Mouse (Mus musculus): ENCODE data around the gene Ahnak2. TPM values are rescaled to one million over a fixed set of nuclear protein-coding genes. Genes with fewer than 3 reads are reported as not detected.

Gene Ahnak2
- total RNA-seq, 2 experiments from 2014 or later, result 8.1 to 8.2 TPM

DNA sequence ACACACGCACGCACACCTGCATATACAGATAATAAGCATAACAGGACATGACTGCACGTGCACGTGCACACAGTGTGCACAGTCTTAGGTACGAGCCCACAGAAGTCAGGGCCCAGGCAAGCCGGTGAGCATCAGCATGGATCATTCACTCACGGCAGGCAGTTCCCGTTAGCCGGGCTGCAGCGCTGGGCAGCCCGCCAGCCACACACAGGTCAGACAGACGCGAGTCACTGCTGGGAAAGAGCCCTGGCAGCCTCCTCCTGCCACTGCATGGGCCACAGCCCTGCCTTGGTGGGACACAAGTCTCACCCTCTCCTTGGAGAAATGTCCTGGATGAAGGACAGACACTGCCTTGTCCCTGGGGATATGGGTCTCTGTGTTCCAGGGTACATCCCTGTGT, 1.6 kb upstream of the Ahnak2 start:
- TF ChIP-seq CTCF (IDR thresholded peaks at IDR 0.05), result no peak
- DNase-seq (ENCODE audit: extremely low spot score in 1 of 2, low spot score in 2 of 2), result no peak
- H3K4me3 ChIP-seq, result no peak overlapping the region
- H3K27ac ChIP-seq, result no peak overlapping the region
- intact Hi-C loops (cut with DNase I), result no loop called here

DNA sequence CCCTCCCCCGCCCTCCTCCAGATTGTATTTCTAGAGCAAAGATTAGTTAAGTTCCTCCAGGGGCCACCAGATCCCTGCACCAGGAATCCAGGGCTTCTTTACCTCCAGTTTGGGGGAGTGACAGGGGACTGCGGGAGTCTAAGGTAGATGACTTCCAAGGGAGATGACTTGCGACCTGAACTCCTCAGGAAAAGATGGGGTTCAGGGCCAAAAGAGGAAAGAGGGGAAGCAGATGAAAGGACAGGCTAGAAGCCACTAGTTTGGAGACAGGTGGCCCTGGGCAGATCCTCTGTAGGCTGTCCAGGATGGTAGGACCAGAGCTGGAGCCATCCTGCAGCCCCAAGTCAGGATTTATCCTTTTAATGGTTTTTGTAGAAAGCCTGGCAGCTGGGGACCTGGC, 460 bp upstream of the Ahnak2 start:
- H3K4me3 ChIP-seq, result no peak overlapping the region

DNA sequence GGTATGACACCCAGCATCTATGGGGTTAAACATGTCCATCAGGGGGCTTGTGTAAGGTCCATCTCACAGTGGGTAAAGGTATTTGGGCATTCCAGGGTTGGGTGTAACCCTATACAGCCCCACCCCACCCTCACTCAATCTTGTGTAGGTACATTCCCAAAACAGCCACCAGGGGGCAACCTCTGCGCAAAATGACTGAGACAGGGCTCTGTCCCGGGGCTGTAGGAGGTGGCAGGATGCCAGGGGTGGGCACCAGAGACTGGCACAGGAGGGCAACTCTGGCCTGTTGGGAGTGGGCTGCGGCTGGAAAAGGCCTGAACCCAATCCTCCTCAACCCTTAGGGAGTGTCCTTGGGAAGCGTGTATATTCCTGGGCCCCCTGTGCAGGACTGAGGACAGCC, 2.0 kb downstream of the Ahnak2 start:
- Histone ChIP-seq H3K4me3 (no peak overlapping the region), H3K27ac (no peak overlapping the region)
- intact Hi-C loops (cut with DNase I), result loop anchor here (2.0 kb wide), 1 partner anchor 44 kb away; no protein-coding TSS in a partner anchor
- DNase-seq (ENCODE audit: extremely low spot score in 1 of 2, low spot score in 2 of 2), result peak; percentile 65 to 69
- peak; percentile 92 for TF ChIP-seq CTCF (IDR thresholded peaks at IDR 0.05)

More for the DNA sequence above, 460 bp upstream of the Ahnak2 start:
- intact Hi-C loops (cut with DNase I), result no loop called here
- H3K27ac ChIP-seq, result no peak overlapping the region
- no peak for TF ChIP-seq CTCF (IDR thresholded peaks at IDR 0.05)
- no peak for DNase-seq (ENCODE audit: extremely low spot score in 1 of 2, low spot score in 2 of 2)

DNA sequence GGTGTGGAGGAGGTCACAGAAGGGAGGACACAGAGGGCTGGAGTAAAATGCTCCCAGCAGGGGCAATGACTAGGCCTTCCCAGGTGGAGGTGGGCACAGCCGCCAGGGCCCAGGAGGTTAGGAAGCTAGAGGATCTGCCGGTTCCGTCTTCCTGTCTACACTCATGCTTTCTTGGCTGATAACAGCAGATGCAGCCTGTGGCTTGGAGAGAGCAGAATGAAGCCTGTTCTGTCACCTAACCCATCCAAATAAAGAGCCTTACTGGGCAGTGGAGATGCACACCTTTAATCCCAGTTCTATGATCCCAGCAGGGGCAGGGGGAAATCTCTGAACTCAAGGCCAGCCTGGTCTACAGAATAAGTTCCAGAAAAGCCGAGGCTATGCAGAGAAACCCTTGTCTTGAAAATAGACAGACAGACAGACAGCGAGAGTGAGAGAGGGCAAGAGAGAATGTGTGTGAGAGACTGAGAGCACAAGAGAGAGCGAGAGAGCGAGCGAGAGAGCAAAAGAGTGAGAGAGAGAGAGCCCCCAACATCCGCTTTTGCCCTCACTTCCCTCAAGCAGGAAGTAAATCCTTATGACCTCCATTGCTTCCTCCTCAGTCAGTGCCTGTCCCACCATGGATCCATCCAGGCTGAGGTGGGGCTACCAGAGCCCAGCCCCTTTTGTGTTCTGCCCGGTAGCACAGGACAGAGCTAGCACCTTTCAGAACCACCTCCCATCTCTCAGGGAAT, 3.1 kb downstream of the Ahnak2 start:
- DNase-seq (ENCODE audit: extremely low spot score in 1 of 2, low spot score in 2 of 2), result no peak
- Histone ChIP-seq H3K4me3 (no peak overlapping the region), H3K27ac (no peak overlapping the region)
- intact Hi-C loops (cut with DNase I), result no loop called here
- no peak for TF ChIP-seq CTCF (IDR thresholded peaks at IDR 0.05)

DNA sequence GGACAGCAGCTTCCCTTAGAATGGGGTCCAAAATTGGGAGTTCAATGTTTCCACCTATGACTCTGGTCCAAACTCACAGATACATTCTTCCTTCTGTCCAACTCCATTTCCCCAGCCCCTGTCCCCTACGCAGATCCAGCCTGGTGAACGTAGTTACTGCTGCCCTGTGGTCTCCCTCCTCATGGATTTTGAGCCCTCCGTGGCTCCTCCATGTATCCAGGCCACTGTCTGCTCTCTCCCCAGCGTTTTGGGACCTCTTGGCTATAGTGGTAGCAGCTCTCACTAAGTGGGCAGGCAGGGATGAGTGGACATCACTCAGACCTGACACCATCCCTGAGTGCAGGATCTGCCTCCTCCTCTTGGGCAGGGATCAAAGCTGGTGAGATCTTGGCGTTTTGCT, 3.7 kb downstream of the Ahnak2 start:
- intact Hi-C loops (cut with DNase I), result no loop called here
- no peak overlapping the region for H3K27ac ChIP-seq
- TF ChIP-seq CTCF (IDR thresholded peaks at IDR 0.05), result no peak
- no peak overlapping the region for H3K4me3 ChIP-seq
- DNase-seq (ENCODE audit: extremely low spot score in 1 of 2, low spot score in 2 of 2), result no peak

DNA sequence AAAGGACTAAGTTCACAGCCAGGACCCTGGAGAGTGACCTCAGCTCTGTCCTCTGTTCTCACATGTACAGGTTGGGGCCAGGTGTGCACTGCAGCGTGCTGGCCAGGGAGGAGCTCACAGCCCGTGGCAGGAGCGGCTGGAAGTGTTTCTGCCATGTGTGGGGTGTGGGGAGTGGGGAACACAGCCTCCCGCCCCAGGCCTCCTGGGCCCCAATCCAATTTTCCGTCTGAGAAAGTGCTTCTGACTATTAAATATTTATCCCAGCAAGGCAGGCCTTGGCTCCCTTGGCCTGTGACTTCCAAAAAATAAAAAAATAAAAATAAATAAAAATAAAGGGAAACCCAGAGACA, 4.2 kb downstream of the Ahnak2 start:
- H3K4me3 ChIP-seq, result no peak overlapping the region
- no peak overlapping the region for H3K27ac ChIP-seq
- DNase-seq (ENCODE audit: extremely low spot score in 1 of 2, low spot score in 2 of 2), result no peak
- no peak for TF ChIP-seq CTCF (IDR thresholded peaks at IDR 0.05)
- intact Hi-C loops (cut with DNase I), result no loop called here

DNA sequence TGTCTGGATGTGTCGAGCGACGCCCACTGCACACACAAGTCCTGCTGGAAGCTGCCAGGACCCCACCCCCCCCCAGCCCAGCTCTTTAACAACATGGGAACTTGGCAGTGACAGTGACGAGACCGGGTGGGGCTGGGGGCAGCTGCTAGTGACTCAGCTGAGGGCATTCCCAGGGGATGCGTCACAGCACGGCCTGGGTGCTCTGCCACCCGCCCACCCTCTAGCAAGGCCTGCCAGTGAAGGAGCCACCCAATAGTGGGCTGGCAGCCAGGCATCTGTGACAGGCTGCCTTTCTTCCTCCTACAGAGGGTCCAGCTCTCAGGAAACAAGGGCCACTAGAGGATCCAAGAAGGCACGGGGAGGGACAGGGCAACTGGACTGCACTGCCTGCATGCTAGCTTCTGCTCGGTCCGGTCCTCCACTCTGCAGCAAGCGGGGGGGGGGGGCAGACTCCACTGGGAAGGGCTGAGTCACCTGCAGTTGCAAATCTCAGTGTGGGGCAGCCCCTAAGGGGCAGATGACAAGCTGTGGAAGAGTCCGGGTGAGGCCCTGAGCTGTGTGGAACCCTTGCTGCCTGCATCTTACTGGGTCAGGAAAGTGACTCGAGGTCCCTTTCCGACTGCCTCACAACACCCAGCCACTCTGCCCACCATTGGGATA, 4.7 kb downstream of the Ahnak2 start:
- intact Hi-C loops (cut with DNase I), result no loop called here
- H3K4me3 ChIP-seq, result no peak overlapping the region
- TF ChIP-seq CTCF (IDR thresholded peaks at IDR 0.05), result no peak
- peak; percentile 69 for DNase-seq (ENCODE audit: extremely low spot score in 1 of 2, low spot score in 2 of 2)
- H3K27ac ChIP-seq, result no peak overlapping the region

DNA sequence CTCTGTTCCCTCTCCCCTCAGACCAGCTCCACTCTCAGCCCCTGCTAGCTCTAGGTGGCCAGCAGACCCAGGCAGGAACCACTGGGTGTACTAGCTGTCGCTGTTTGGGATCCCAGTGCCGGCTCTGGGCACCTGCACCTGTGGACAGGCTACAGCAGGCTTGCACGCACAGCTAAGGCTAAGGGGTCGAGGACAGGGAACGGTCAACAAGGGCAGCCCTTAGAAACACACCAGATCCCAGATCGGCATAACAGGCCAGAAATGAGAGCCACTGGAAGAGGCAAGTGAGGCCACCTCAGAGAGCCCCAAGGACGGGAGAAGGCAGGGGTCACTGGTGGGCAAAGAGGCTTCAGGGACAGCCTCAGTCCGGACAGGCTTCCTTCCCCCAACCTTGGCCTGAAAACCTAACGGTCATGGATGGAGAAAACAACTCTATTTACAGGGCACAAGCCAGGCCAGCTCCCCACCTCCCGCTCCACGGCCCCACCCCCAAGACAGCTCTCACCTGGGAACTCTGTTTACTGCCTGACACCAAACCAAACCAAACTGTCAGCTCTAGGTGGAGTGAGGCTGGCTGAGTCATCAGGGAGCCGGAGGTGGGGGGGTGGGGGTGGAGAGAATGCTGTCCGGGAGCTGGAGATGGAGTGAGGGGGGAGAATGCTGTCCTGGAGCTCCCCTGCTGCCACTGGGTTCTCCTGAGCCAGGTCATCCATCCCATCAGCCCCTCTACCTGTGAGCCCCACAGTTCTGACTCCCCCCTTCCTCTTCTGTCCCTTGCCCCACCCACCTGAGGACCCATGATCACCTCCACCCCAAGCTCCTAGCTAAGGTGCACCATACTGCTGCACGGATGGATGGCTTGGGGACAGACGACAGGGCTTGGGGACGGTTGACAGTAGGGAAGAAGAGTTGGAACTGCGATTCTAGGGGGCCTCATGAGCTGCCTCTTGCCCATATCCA, 5.6 kb downstream of the Ahnak2 start:
- intact Hi-C loops (cut with DNase I), result no loop called here
- TF ChIP-seq CTCF (IDR thresholded peaks at IDR 0.05), result no peak
- DNase-seq (ENCODE audit: extremely low spot score in 1 of 2, low spot score in 2 of 2), result no peak
- Histone ChIP-seq H3K27ac (no peak overlapping the region), H3K4me3 (no peak overlapping the region)

DNA sequence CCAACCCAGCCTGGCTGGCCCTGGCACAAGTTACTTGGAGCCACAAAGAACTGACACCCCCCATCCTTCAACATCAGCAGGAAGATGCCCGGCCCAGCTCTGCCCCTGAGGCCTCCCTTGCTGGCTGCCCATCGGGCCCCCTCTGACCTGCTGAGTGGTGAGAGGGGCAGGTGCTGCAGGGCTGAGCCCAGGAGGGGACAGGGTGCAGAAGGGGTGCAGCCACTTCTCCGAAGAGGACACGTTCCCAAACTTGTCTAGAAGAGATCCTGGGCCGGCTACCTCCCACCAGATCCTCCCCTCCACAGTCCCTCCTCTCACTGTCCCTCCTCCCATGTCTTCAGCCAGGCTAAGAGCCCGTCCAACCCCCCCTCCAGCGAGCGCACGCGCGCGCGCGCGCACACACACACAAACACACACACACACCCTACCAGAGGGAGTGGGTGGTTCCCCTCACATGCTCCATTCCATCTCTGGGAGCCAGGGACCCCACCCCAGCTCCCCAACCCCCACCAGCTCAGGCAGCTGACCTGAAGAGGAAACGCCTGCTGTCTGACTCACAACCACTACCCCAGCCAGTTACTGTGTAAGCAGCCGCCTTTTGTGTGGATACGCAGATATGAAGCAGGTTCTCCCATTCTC, 6.9 kb downstream of the Ahnak2 start:
- TF ChIP-seq CTCF (IDR thresholded peaks at IDR 0.05), result no peak
- Histone ChIP-seq H3K4me3 (no peak overlapping the region), H3K27ac (no peak overlapping the region)
- no peak for DNase-seq (ENCODE audit: extremely low spot score in 1 of 2, low spot score in 2 of 2)
- intact Hi-C loops (cut with DNase I), result no loop called here

DNA sequence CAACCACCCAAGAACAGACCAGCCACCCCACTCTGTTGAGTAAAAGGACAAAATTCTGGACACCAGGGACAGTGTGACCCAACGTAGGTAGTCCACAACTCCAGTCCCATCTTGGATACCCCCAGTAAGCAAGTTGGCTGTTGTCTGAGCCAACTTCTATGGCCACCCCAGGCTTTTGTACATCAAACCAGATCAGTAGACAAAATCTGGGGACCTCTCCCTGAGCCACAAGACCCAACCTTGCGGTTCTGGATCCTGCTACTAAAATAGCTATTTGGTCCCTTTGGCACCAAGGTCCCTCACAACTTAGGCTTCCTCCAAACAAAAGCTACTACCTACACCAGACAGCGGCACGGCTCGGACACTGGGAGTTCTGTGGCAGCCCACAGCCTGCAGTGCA, 7.5 kb downstream of the Ahnak2 start:
- no peak for DNase-seq (ENCODE audit: extremely low spot score in 1 of 2, low spot score in 2 of 2)
- H3K27ac ChIP-seq, result no peak overlapping the region
- TF ChIP-seq CTCF (IDR thresholded peaks at IDR 0.05), result no peak
- no peak overlapping the region for H3K4me3 ChIP-seq
- intact Hi-C loops (cut with DNase I), result loop anchor here (5.0 kb wide), 1 partner anchor 43 kb away; no protein-coding TSS in a partner anchor

DNA sequence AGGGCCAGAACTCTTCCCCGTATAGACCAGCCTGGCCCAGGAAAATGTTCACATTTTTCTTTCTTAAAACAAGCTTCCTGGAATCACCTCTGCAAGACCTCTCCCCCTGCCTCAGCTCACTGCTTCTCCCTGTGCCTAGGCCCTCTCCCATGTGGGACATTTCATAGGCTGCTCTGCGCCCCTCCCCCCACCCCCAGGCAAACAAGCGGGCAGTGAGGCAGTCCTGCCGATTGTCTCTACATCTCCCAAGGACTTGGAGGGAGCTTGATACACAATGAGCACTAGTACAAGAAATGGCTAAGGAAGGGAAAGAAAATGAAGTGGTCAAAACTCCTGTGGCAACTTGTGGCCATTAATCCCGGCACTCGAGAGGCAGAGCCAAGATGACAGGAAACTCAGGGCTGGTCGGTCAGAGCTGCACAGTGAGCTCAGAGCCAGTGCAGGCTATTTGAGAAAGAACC, 8.1 kb downstream of the Ahnak2 start:
- no peak overlapping the region for H3K4me3 ChIP-seq
- intact Hi-C loops (cut with DNase I), result loop anchor here (5.0 kb wide), 1 partner anchor 42 kb away; no protein-coding TSS in a partner anchor
- H3K27ac ChIP-seq, result no peak overlapping the region
- no peak for TF ChIP-seq CTCF (IDR thresholded peaks at IDR 0.05)
- no peak for DNase-seq (ENCODE audit: extremely low spot score in 1 of 2, low spot score in 2 of 2)

Measured in left cerebral cortex, adult 2 months (tissue).